Mouse (Mus musculus) mouse trophoblast stem cell (cell line): ENCODE results near the gene Dynll1.

Experiments
- in situ Hi-C, 2 experiments: fragments of 300-500 bp; cut with MseI, MboI; formaldehyde crosslinking; loops; 2 replicates in 1 of 2; 3 replicates in 1 of 2; pipeline ENCODE4 v1.15.1; 2025

The Dynll1 gene

GRCm38 (mm10) chr5:115300792-115301614, at the start of gene Dynll1:
Gene Dynll1 (minus strand): TSS chr5:115300999.
- in situ Hi-C loops = no loop called here

- in situ Hi-C loops = no loop called here
Observed at GRCm38 (mm10) chr5:115349225-115349555, 48.4 kb upstream of the Dynll1 start.

GRCm38 (mm10) chr5:115348546-115349224, 47.9 kb upstream of the Dynll1 start, which contains the start of gene Cox6a1:
Gene Cox6a1 (minus strand): TSS chr5:115348981.
- in situ Hi-C loops = no loop called here

GRCm38 (mm10) chr5:115347564-115347963, 46.8 kb upstream of the Dynll1 start:
- in situ Hi-C loops = no loop called here

DNA sequence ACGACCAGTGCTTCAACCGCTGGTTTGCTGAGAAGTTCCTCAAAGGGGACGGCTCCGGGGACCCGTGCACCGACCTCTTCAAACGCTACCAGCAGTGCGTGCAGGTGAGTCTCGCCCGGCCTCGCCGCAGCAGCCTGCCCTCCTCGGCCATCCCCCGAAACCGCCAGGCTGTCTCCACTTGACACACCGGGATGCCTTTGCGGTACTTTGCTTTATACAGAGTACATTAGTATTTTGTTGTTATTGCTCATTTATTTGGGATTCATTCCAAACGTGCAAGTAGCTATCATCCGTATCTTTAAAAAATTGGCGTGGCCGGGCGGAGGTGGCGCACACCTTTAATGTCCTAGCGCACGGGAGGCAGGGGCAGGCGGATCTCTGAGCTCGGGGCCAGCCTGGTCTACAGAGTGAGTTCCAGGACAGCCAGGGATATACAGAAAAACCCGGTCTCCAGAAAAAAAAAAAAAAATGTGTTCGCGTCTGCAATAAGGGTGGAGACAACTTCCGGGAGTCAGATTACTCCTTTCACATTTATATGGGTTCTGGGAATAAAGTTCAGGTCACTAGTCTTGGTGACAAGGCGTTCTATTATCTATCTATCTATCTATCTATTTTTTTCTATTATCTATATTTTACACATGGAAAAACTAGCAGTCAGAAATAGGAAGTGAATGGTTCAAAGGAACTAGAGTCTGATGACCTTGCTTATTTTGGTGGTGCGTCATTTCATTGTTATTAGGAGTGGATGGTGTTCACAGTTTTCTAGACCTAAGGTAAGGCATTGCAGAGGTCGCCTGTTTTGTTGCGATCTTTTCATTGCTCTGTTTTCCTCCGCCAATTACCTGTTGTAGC, 40.7 kb upstream of the Dynll1 start:
- in situ Hi-C loops = no loop called here

- in situ Hi-C loops = no loop called here
Observed at GRCm38 (mm10) chr5:115340577-115341313, 39.9 kb upstream of the Dynll1 start, which contains the start of the genes Gatc and Triap1. Gene Gatc (minus strand): TSS chr5:115341178. Gene Triap1 (plus strand): TSS chr5:115341225.

GRCm38 (mm10) chr5:115340007-115340406, 39.2 kb upstream of the Dynll1 start:
- in situ Hi-C loops = no loop called here

DNA sequence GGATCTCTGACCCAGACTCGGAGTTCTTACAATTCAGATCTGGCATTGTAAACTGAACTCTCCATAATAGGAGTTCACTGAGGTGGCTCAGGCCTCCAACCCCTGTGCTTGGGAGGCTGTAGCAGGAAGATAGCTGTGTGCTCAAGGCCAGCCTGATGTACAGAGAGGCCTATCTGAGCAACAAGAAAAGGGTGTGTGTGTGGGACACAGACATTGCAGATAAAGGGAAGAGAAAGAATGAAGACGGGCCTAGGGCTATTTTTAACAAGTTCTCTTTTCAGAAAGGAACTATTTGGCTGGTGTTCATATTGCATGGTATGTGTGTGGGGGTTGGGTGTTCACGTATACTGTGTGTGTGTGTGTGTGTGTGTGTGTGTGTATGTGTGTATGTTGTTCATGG, 32.8 kb upstream of the Dynll1 start:
- in situ Hi-C loops = no loop called here

GRCm38 (mm10) chr5:115330955-115331354, 30.2 kb upstream of the Dynll1 start:
- in situ Hi-C loops = no loop called here

DNA sequence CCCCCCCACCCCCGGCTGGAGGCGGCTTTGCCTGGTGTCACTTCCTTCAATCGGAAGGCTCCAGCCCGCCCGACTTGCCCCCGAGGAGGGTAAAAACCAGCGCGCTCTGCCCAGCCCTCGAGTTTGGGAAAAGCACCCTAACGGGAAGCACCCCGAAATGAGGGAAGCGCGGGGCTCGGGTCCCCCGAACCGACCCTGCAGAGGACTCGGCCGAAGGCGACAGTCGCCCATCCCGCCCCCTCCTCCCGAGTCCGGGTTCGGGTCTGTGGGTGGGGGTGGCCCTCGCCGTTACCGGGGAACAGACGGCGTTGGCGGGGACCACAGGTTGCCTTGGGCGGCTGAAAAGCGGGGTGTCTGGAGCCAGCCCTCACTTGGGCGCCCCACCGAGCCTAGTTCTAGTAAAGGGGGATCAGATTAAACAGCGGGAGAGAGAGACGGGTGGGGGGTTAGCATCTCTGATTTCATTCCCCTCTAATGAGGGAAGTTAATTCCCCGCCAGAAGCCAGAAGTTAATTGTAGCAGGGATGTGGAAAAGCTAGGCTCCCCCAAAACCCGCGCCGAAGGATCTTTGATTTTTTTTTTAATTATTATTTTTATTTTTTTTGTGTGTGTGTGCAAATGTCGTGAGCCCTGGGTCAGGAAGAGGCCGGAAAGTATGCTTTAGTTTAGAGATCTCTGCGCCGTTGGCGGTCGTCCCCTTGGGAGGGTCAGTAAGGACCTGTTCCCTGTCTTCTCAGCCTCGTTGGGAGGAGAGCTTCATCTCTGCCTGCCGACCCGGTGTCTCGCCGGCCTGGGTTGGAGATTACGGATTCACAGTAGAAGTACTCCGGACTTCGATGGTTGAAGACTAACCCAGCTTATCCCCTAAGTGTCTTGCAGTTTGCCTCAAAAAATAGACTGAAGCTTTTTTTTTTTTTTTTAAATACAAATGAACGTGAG, 27.1 kb upstream of the Dynll1 start:
- in situ Hi-C loops = no loop called here

GRCm38 (mm10) chr5:115326875-115327609, 26.2 kb upstream of the Dynll1 start, which contains the start of gene Srsf9:
Gene Srsf9 (plus strand): TSS chr5:115327177.
- in situ Hi-C loops = no loop called here

DNA sequence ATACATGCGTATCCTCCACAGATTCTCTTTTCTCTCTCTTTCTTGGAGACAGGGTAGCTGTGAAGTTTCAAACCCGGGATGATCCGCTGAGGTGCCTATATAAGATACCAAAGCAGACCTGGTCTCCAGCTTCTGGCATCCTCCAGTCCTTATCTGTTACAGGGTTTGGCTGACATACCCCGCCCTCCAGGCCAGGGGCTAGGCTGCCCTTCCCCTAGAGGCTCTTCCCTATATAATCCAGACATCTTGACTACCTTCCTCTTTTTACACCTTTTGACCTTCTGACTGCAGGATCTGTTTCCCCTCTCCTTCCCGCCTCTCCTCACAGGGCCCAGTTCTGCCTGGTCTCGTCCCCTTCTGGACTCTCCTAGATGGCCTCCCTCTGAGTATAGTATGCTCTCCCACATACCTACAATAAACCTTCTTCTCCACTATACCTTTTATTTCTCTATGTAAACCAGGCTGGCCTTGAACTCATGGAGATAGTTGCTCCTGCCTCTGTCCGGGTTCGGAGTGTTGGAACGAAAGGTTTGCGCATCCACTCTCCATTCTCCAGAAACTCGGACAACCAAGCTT, 25.5 kb upstream of the Dynll1 start:
- in situ Hi-C loops = no loop called here

GRCm38 (mm10) chr5:115319004-115319940, 18.5 kb upstream of the Dynll1 start:
- in situ Hi-C loops = no loop called here

- in situ Hi-C loops = no loop called here
Observed at GRCm38 (mm10) chr5:115317645-115318328, 17.0 kb upstream of the Dynll1 start.

DNA sequence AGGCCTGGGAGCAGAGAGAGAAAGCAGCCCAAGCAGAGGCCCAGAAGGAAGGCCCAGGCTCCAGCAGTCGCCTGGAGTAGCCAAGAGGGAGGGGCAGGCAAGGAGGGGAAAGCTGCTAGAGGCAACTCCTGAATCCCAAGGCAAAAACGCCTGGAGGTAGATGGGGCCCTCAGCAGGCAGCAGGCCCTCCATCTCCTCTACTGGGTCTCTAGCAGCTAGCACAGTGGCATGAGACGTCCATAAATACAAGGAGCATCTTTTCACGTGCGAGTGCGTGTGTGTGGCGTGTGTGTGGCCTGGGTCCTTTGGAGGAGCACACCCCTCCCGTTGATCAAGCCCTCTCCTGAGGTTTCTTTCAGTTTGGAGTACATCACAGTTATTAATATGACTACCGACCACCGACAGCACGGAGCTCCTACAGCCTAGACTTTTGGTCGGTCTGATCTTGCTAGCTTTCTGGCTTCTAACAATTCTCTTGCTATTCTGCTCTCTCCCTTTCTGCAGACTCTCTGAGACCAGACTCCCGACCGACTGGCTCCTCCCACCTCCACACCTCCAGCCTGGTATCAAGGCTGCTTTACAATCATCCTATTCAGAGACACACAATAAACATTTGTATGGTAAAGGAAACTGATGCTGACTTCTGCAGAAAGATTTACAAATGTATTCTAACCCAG, 16.3 kb upstream of the Dynll1 start:
- in situ Hi-C loops = no loop called here

GRCm38 (mm10) chr5:115313668-115313943, 12.8 kb upstream of the Dynll1 start:
- in situ Hi-C loops = no loop called here
